Mouse (Mus musculus) T-helper 17 cell (primary cell): ENCODE data around the gene Gm15056.

Experiments used
- in situ Hi-C, 2 experiments: fragments of 300-600 bp; cut with MboI, MseI; formaldehyde crosslinking; loops; 1 replicate in 1 of 2; 2 replicates in 1 of 2; pipeline ENCODE4 v1.15.1; 2025; ENCODE audit warnings: high pct_unique_total_duplicates in 2 of 2

Gene Gm15056

GRCm38 (mm10) chr8:20902527-20902926, at the start of gene Gm15056:
TSS of gene Gm15056 (minus strand) at chr8:20902627.
- in situ Hi-C loops = no loop called here

- in situ Hi-C loops = loop anchor here in 1 of 2 experiments (25.0 kb wide), 1 partner anchor 1032 kb away; the partner anchor contains the start of gene Gm31371
Observed at GRCm38 (mm10) chr8:20944610-20945009, 42.2 kb upstream of the Gm15056 start, which contains the start of gene AY761185. TSS of gene AY761185 (minus strand) at chr8:20944710.

- in situ Hi-C loops = no loop called here
Observed at GRCm38 (mm10) chr8:20921971-20922370, 19.5 kb upstream of the Gm15056 start, which contains the start of gene Gm6040. TSS of gene Gm6040 (minus strand) at chr8:20922071.

DNA sequence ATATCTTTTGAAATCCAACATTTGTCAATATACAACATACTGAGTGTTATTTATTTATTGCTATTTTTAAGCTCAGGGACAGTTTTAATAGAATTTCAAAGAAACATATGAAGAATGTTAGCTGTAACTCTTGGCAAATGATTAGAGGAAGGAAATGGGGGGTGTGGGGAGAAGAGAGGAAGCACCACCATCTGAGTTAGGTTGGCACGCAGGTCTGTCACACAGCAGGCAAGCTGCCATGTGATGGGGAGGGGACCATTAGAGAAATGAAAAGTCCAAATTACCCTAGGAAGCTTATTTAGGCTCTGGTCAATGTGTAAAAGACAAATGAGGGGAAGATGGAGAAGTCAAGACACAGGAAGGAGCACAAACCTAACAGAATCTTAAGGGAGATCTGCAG, 9.9 kb upstream of the Gm15056 start:
- in situ Hi-C loops = no loop called here

DNA sequence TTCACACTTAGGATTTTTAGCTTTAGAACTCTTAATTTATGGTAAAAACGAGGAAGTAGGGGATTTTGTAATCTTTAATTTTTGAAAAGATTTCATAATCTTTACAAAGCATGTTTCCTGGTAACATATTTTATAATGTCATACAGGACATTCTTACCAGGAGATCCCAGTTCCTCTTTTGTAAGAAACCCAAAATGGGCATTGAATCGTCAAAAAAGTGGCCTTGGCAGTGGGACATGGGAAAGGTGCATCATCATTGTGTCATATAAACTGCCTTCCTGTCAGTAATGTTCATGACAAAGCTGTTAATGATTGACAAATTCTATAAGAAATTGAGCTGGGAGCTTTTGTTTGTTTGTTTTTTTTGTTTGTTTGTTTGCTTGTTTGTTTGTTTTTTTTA, 5.8 kb upstream of the Gm15056 start:
- in situ Hi-C loops = no loop called here

DNA sequence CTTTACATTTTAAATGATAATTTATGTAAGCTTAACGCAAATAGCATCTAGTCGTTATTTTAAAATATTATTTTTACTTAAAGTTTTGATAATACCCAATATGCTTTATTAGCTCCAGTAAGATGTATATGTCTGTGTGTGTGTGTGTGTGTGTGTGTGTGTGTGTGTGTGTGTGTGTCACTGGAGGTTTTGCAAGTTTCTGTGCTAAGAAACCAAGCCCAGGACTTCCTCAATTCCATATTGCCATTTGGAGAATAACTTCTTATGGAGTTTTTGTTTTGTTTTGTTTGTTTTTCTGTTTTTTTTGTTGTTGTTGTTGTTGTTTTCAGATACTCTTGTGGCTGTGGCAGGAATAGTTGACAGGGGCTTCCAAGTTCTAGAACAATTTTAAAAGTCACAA, 4.7 kb upstream of the Gm15056 start:
- in situ Hi-C loops = no loop called here

DNA sequence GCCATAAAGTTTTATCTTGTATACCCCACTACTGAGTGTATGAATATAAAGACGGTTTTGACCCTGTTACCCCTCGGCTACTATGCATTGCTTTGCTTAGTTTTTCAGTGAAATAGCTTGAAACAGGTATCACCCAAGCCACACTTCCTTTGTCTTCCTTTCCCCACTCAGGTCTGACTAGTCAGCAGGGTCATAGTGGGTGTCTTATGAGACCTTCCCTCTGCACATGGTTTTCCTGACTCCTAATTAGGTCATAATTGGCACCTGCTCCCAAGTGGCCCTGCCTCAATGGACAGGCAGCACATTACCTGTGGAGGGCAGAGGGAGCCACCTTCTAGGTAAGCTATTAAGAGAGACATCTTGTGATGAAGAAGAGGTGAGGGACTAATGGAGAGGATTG, 10.1 kb downstream of the Gm15056 start, which contains the start of gene Defb33:
Defb33 (plus strand) TSS at position 301 of the 400 bp plus-strand sequence.
- in situ Hi-C loops = loop anchor here in 1 of 2 experiments (25.0 kb wide), 2 partner anchors 205 to 380 kb away; no protein-coding TSS in a partner anchor

DNA sequence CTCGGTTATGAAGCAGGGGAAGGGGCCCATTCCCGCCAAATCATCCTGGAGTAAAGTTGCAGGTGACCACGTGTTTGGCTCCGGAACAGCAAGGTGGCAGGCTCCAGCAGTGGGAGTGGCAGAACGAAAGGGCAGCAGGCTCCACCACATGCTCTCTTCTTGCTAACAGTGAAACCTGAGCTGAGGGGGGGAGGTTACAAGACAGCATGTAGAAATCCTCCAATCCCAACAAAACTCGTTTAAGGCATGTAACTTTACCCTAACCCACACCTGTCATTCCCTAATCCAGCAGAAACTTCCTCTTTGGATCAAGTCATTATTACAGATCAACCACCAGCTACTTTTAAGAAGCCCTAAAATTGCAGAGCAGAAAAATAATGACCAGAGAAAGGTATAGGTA, 27.8 kb downstream of the Gm15056 start:
- in situ Hi-C loops = loop anchor here (10.0 to 25.0 kb wide), 3 partner anchors 180 to 362 kb away; no protein-coding TSS in a partner anchor
